ENCODE assay signal across 25 mouse cellular contexts in the genomic region with DNA sequence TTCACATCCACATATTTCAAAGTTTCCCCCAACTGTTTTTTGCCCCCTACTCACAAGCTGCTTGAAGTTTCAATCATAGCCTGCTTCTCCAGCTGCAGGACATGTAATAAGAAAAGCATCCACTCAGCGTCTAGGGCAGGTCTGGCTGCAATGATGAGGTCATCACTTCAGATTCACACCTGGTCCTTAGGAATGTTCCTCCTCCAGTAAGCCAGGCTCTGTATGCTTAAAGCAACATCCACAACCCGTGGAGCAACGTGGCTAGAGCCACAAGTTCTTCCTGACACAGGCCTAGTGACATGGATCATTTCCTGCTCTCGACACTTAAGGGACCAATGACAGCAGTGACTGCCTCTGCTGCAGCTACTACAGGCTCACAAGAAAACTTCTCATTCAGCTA. TPM values are rescaled to one million over a fixed set of nuclear protein-coding genes. Genes with fewer than 3 reads are reported as not detected.
DNase-seq lines count a peak whose midpoint lies in the region; ATAC-seq and TF ChIP-seq lines count a peak whose summit lies in the region.
"Had no signal": no experiment of that assay in that cellular context is flagged by ENCODE, and none has a peak within 500 bp of the region (broad histone marks: within the 10 kb centered on the region; RNA-seq: fewer than 3 reads in every experiment).

No protein-coding gene starts in this region.

- no peak for TF ChIP-seq CTCF in lung, postnatal 0 days (IDR thresholded peaks at IDR 0.05)

- H3K27ac ChIP-seq in embryonic facial prominence, embryonic 11.5 days (replicated peaks; ENCODE audit: low read depth, low read length), result no peak overlapping the region
- no peak overlapping the region for H3K27ac ChIP-seq in embryonic facial prominence, embryonic 10.5 days (replicated peaks)
- peak overlapping the region; percentile 55; the same call in 1 of the 2 replicates for H3K27ac ChIP-seq in lung, postnatal 0 days (ENCODE audit: low read length)
- H3K27ac ChIP-seq: forebrain, embryonic 13.5 days; hindbrain, embryonic 12.5 days had no signal

- no peak overlapping the region for H3K4me3 ChIP-seq in embryonic facial prominence, embryonic 11.5 days (ENCODE audit: low read depth, low read length)
- no peak overlapping the region for H3K4me3 ChIP-seq in embryonic facial prominence, embryonic 10.5 days
- no peak overlapping the region for H3K4me3 ChIP-seq in lung, postnatal 0 days (ENCODE audit: low read depth, low read length)
- H3K4me3 ChIP-seq: forebrain, embryonic 13.5 days; hindbrain, embryonic 12.5 days had no signal

- H3K27me3 ChIP-seq in embryonic facial prominence, embryonic 11.5 days (ENCODE audit: control insufficient read depth, insufficient read depth, low read length), result no peaks in the 10 kb centered on the region
- H3K27me3 ChIP-seq in embryonic facial prominence, embryonic 10.5 days (replicated peaks; ENCODE audit: low read depth, poor library complexity, severe bottlenecking), result no peaks in the 10 kb centered on the region
- no peaks in the 10 kb centered on the region for H3K27me3 ChIP-seq in lung, postnatal 0 days (replicated peaks; ENCODE audit: insufficient read depth, low read length)
- H3K27me3 ChIP-seq: forebrain, embryonic 13.5 days; hindbrain, embryonic 12.5 days had no signal

- H3K4me1 ChIP-seq in embryonic facial prominence, embryonic 11.5 days (ENCODE audit: control insufficient read depth, insufficient read depth, low read length), result no peaks in the 10 kb centered on the region
- H3K4me1 ChIP-seq in embryonic facial prominence, embryonic 10.5 days, result no peaks in the 10 kb centered on the region
- no peaks in the 10 kb centered on the region for H3K4me1 ChIP-seq in lung, postnatal 0 days (ENCODE audit: insufficient read depth, low read depth, low read length)
- H3K4me1 ChIP-seq: forebrain, embryonic 13.5 days; hindbrain, embryonic 12.5 days had no signal

- no peaks in the 10 kb centered on the region for H3K36me3 ChIP-seq in embryonic facial prominence, embryonic 11.5 days (replicated peaks; ENCODE audit: control insufficient read depth, insufficient read depth, low read depth, low read length)
- H3K36me3 ChIP-seq in embryonic facial prominence, embryonic 10.5 days (replicated peaks), result peaks cover 21% of the 10 kb centered on the region
- H3K36me3 ChIP-seq in lung, postnatal 0 days (ENCODE audit: insufficient read depth, low read length), result no peaks in the 10 kb centered on the region
- H3K36me3 ChIP-seq: G1E; hindbrain, embryonic 12.5 days had no signal

- DNase-seq in embryonic facial prominence, embryonic 11.5 days (ENCODE audit: low spot score), result peak; percentile 2
- DNase-seq in embryonic facial prominence, embryonic 10.5 days (ENCODE audit: low spot score), result no peak
- DNase-seq in lung, adult 18-20 months, result peak; percentile 52 to 76
- DNase-seq in lung, postnatal 14 days, result no peak
- DNase-seq in lung, postnatal 0 days (ENCODE audit: low spot score), result peak; percentile 92
- DNase-seq in spleen, postnatal 14 days (ENCODE audit: low spot score in 2 of 2), result no peak
- no peak for DNase-seq in layer of hippocampus, postnatal 25 days (ENCODE audit: extremely low spot score in 1 of 2, low spot score in 1 of 2)
- DNase-seq in adrenal gland, adult 2 months, result no peak
- DNase-seq: adrenal gland, postnatal 36 days; cerebellum, adult 11-12 months; cerebellum, postnatal 14 days; embryo, embryonic 11 days; gastrocnemius, postnatal 10 days; heart, postnatal 10 days; kidney, adult 9 months; kidney, postnatal 36 days; layer of hippocampus, adult 9-11 months; liver; retina, postnatal 1 day had no signal

- no peak overlapping the region for H3K4me2 ChIP-seq in embryonic facial prominence, embryonic 11.5 days (ENCODE audit: low read depth, low read length)
- no peak overlapping the region for H3K4me2 ChIP-seq in lung, postnatal 0 days (replicated peaks; ENCODE audit: low read depth, low read length)
- H3K4me2 ChIP-seq: forebrain, embryonic 13.5 days; hindbrain, embryonic 12.5 days; midbrain, embryonic 11.5 days had no signal

- 62% methylated on average over 4 of the region's 4 CpGs for WGBS in embryonic facial prominence, embryonic 11.5 days
- WGBS in embryonic facial prominence, embryonic 10.5 days, result 67% methylated on average over 4 of the region's 4 CpGs
- 27% methylated on average over 4 of the region's 4 CpGs for WGBS in lung, postnatal 0 days

- TF ChIP-seq EP300 in lung, postnatal 0 days (IDR thresholded peaks at IDR 0.05), result peak; percentile 76

- no peaks in the 10 kb centered on the region for H3K9me3 ChIP-seq in embryonic facial prominence, embryonic 11.5 days (replicated peaks; ENCODE audit: control insufficient read depth, low read length)
- H3K9me3 ChIP-seq in embryonic facial prominence, embryonic 10.5 days, result no peaks in the 10 kb centered on the region
- no peaks in the 10 kb centered on the region for H3K9me3 ChIP-seq in lung, postnatal 0 days (ENCODE audit: low read length)
- H3K9me3 ChIP-seq: forebrain, embryonic 13.5 days; G1E; hindbrain, embryonic 12.5 days had no signal

- no peak for ATAC-seq in embryonic facial prominence, embryonic 11.5 days (replicated peaks; ENCODE audit: insufficient number of reproducible peaks, low FRiP score, low TSS enrichment, low read depth)
- ATAC-seq in lung, postnatal 0 days, result peak; percentile 96
- ATAC-seq: CD4-positive, CD25-positive, alpha-beta regulatory T cell, adult 4 months; forebrain, embryonic 13.5 days had no signal

- no peak overlapping the region for H3K9ac ChIP-seq in embryonic facial prominence, embryonic 11.5 days (replicated peaks; ENCODE audit: low read length)
- no peak overlapping the region for H3K9ac ChIP-seq in lung, postnatal 0 days (replicated peaks; ENCODE audit: low read depth)
- H3K9ac ChIP-seq: forebrain, embryonic 13.5 days; hindbrain, embryonic 12.5 days had no signal

RNA-seq across cellular contexts. Expression of gene Usp54, which starts 9.6 kb away (rescaled TPM):
- polyA plus RNA-seq in embryonic facial prominence, embryonic 11.5 days (2014; fragmentation: Nextera tagmentation; extraction: Ambion mirVana), result 12.6 and 14.4 TPM in 2 replicates
- 13.4 and 15.2 TPM in 2 replicates for polyA plus RNA-seq in embryonic facial prominence, embryonic 10.5 days (2016; fragmentation: Nextera tagmentation; extraction: Ambion mirVana)
- 3.9 and 5.0 TPM in 2 replicates for polyA plus RNA-seq in lung, postnatal 0 days (2015; fragmentation: Nextera tagmentation; extraction: Ambion mirVana)
- total RNA-seq in layer of hippocampus, postnatal 25 days (2021), result 10 to 100 TPM; 42.6 to 50.8 TPM
- total RNA-seq in adrenal gland, adult 2 months (2021), result 10 to 100 TPM; 11.3 to 12.1 TPM
- polyA plus RNA-seq in adrenal gland, adult 2 months (2012; rRNA removed), result 4.7 and 5.6 TPM in 2 replicates

RNA-seq across cellular contexts. Expression of gene Myoz1, which starts 25.1 kb away (rescaled TPM):
- polyA plus RNA-seq in embryonic facial prominence, embryonic 11.5 days (2014; fragmentation: Nextera tagmentation; extraction: Ambion mirVana), result 0.58 and 1.2 TPM in 2 replicates
- polyA plus RNA-seq in embryonic facial prominence, embryonic 10.5 days (2016; fragmentation: Nextera tagmentation; extraction: Ambion mirVana), result 0.26 and 0.71 TPM in 2 replicates
- polyA plus RNA-seq in lung, postnatal 0 days (2015; fragmentation: Nextera tagmentation; extraction: Ambion mirVana), result 0.38 and 0.40 TPM in 2 replicates
- not detected for total RNA-seq in layer of hippocampus, postnatal 25 days (2021)
- not detected for total RNA-seq in adrenal gland, adult 2 months (2021)
- polyA plus RNA-seq in adrenal gland, adult 2 months (2012; rRNA removed), result not detected in 2 replicates
- total RNA-seq: adrenal gland, postnatal 36 days; G1E; left cerebral cortex, postnatal 10 days had no signal
- polyA plus RNA-seq: CD4-positive, CD25-positive, alpha-beta regulatory T cell, adult 4 months; forebrain, embryonic 13.5 days; G1E had no signal

RNA-seq across cellular contexts. Expression of gene Synpo2l, which starts 36.9 kb away (rescaled TPM):
- polyA plus RNA-seq in embryonic facial prominence, embryonic 11.5 days (2014; fragmentation: Nextera tagmentation; extraction: Ambion mirVana), result 1.6 and 2.2 TPM in 2 replicates
- polyA plus RNA-seq in embryonic facial prominence, embryonic 10.5 days (2016; fragmentation: Nextera tagmentation; extraction: Ambion mirVana), result 0.50 and 0.54 TPM in 2 replicates
- polyA plus RNA-seq in lung, postnatal 0 days (2015; fragmentation: Nextera tagmentation; extraction: Ambion mirVana), result 0.63 and 0.96 TPM in 2 replicates
- total RNA-seq in layer of hippocampus, postnatal 25 days (2021), result under 1 TPM; 0.12 to 0.22 TPM
- total RNA-seq in adrenal gland, adult 2 months (2021), result under 1 TPM; 0.17 to 0.35 TPM
- polyA plus RNA-seq in adrenal gland, adult 2 months (2012; rRNA removed), result 0.13 and 0.35 TPM in 2 replicates
- polyA plus RNA-seq: CD4-positive, CD25-positive, alpha-beta regulatory T cell, adult 4 months had no signal

RNA-seq across cellular contexts. Expression of gene Sec24c, which starts 42.9 kb away (rescaled TPM):
- 73.7 and 76.8 TPM in 2 replicates for polyA plus RNA-seq in embryonic facial prominence, embryonic 11.5 days (2014; fragmentation: Nextera tagmentation; extraction: Ambion mirVana)
- polyA plus RNA-seq in embryonic facial prominence, embryonic 10.5 days (2016; fragmentation: Nextera tagmentation; extraction: Ambion mirVana), result 117 and 120 TPM in 2 replicates
- 37.6 and 40.1 TPM in 2 replicates for polyA plus RNA-seq in lung, postnatal 0 days (2015; fragmentation: Nextera tagmentation; extraction: Ambion mirVana)
- 100 to 1,000 TPM in 1 of 2 experiments, 10 to 100 TPM in 1; 99.6 to 110 TPM for total RNA-seq in layer of hippocampus, postnatal 25 days (2021)
- 100 to 1,000 TPM; 109 to 142 TPM for total RNA-seq in adrenal gland, adult 2 months (2021)
- 283 and 329 TPM in 2 replicates for polyA plus RNA-seq in adrenal gland, adult 2 months (2012; rRNA removed)

Comparison
In these comparisons a context has a peak if more than half of its experiments do, and no peak if none do; other contexts are left out.
1. DNase-seq: peak in embryonic facial prominence, embryonic 11.5 days (single experiment), lung, adult 18-20 months (2 of 2) and lung, postnatal 0 days (single experiment); none in embryonic facial prominence, embryonic 10.5 days (single experiment), lung, postnatal 14 days (single experiment), spleen, postnatal 14 days (0 of 2), layer of hippocampus, postnatal 25 days (0 of 2) and adrenal gland, adult 2 months (single experiment).